In the genomic region with DNA sequence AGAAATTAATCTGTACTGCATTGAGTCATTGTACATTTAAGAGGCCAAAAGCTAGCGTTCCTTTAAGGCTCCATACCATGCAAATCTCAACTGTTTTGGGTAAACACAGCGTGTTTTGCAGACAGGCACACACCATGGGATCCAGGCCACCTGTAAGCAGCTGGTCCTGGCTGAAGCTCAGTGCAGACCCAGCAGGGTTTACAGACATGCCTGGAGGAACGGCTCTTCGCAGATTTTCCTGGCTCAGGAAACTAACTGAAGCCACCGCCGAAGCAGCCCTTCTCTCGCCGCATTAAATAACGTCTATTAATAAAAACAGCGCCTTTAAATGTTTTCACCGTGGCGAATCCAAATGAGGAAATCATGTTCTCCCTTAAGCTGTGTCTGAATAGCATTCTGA, we compare ENCODE assay signal across 29 mouse cellular contexts. TPM values are rescaled to one million over a fixed set of nuclear protein-coding genes. Genes with fewer than 3 reads are reported as not detected.
A peak's percentile ranks its signal among the peaks of the same experiment; 100 is the strongest.
DNase-seq lines count a peak whose midpoint lies in the region; ATAC-seq lines count a peak whose summit lies in the region.
"Had no signal": no experiment of that assay in that cellular context is flagged by ENCODE, and none has a peak within 500 bp of the region (broad histone marks: within the 10 kb centered on the region; RNA-seq: fewer than 3 reads in every experiment).

No protein-coding gene starts in this region.

- no peak overlapping the region for H3K4me2 ChIP-seq in forebrain, embryonic 13.5 days
- H3K4me2 ChIP-seq in forebrain, embryonic 11.5 days (ENCODE audit: low read depth, low read length, severe bottlenecking) = no peak overlapping the region
- H3K4me2 ChIP-seq: embryonic facial prominence, embryonic 12.5 days; heart, embryonic 12.5 days; hindbrain, embryonic 13.5 days; liver, embryonic 12.5 days; midbrain, embryonic 15.5 days; stomach, embryonic 15.5 days had no signal

- intact Hi-C loops in left cerebral cortex, postnatal 4 days (cut with DNase I) = no loop called here

- H3K36me3 ChIP-seq in forebrain, embryonic 13.5 days (ENCODE audit: poor library complexity, severe bottlenecking) = no peaks in the 10 kb centered on the region
- H3K36me3 ChIP-seq in forebrain, embryonic 11.5 days (ENCODE audit: control insufficient read depth, insufficient read depth, low read length) = no peaks in the 10 kb centered on the region
- H3K36me3 ChIP-seq: embryonic facial prominence, embryonic 12.5 days; G1E; heart, embryonic 12.5 days; hindbrain, embryonic 13.5 days; liver, embryonic 12.5 days; midbrain, embryonic 15.5 days; stomach, embryonic 15.5 days had no signal

- 0 out of 2 replicates have a peak overlapping the region, but pooled peaks have one; percentile 31 for H3K27ac ChIP-seq in forebrain, embryonic 13.5 days
- H3K27ac ChIP-seq in forebrain, embryonic 11.5 days (ENCODE audit: low read depth, low read length) = no peak overlapping the region
- H3K27ac ChIP-seq: embryonic facial prominence, embryonic 12.5 days; heart, adult 2 months; hindbrain, embryonic 13.5 days; layer of hippocampus, adult 2 months; left cerebral cortex, adult 2 months; liver, embryonic 12.5 days; midbrain, embryonic 15.5 days; stomach, embryonic 15.5 days had no signal

- no peak overlapping the region for H3K4me3 ChIP-seq in forebrain, embryonic 13.5 days
- no peak overlapping the region for H3K4me3 ChIP-seq in forebrain, embryonic 11.5 days (ENCODE audit: low read depth, low read length)
- H3K4me3 ChIP-seq: embryonic facial prominence, embryonic 12.5 days; heart, adult 2 months; heart, embryonic 12.5 days; hindbrain, embryonic 13.5 days; layer of hippocampus, adult 2 months; left cerebral cortex, adult 2 months; liver, embryonic 12.5 days; megakaryocyte, embryonic 14.5 days; midbrain, embryonic 15.5 days; stomach, embryonic 15.5 days had no signal

- H3K9me3 ChIP-seq in forebrain, embryonic 13.5 days (replicated peaks) = no peaks in the 10 kb centered on the region
- no peaks in the 10 kb centered on the region for H3K9me3 ChIP-seq in forebrain, embryonic 11.5 days (ENCODE audit: control insufficient read depth, low read length)
- H3K9me3 ChIP-seq: embryonic facial prominence, embryonic 12.5 days; G1E; heart, embryonic 12.5 days; hindbrain, embryonic 13.5 days; liver, embryonic 12.5 days; midbrain, embryonic 15.5 days; stomach, embryonic 15.5 days had no signal

- 66% methylated on average over 12 of the region's 12 CpGs for WGBS in forebrain, embryonic 13.5 days
- WGBS in forebrain, embryonic 11.5 days = 88% methylated on average over 12 of the region's 12 CpGs

- peak; percentile 8 for DNase-seq in cerebellum, adult 9-10 months
- no peak for DNase-seq in cerebellum, adult 9-11 months
- DNase-seq in forebrain, embryonic 11.5 days (ENCODE audit: low spot score) = no peak
- DNase-seq in left cerebral cortex, postnatal 4 days = peak; percentile 27
- DNase-seq in left cerebral cortex, adult 9 months (ENCODE audit: low spot score in 2 of 2) = no peak
- peak; percentile 27 for DNase-seq in thymus, postnatal 4 days
- no peak for DNase-seq in thymus, adult 18-20 months
- DNase-seq: adrenal gland, adult 8-10 months; cerebellum, adult 11-12 months; embryo, embryonic 11 days; heart, adult 2 months; heart, postnatal 4 days; kidney, adult 2 months; kidney, postnatal 36 days; liver, postnatal 0 days; lung, postnatal 4 days; right cerebral cortex, postnatal 25 days had no signal

- H3K9ac ChIP-seq in forebrain, embryonic 13.5 days = no peak overlapping the region
- H3K9ac ChIP-seq in forebrain, embryonic 11.5 days (ENCODE audit: low read length) = no peak overlapping the region
- H3K9ac ChIP-seq: embryonic facial prominence, embryonic 12.5 days; heart, embryonic 12.5 days; hindbrain, embryonic 13.5 days; liver, embryonic 12.5 days; liver, postnatal 0 days; midbrain, embryonic 15.5 days; stomach, embryonic 15.5 days had no signal

- no peak for ATAC-seq in forebrain, embryonic 13.5 days
- no peak for ATAC-seq in forebrain, embryonic 11.5 days (replicated peaks; ENCODE audit: low FRiP score)
- ATAC-seq: liver, embryonic 12.5 days; liver, postnatal 0 days; lung, postnatal 0 days; midbrain, embryonic 15.5 days had no signal

- no peaks in the 10 kb centered on the region for H3K27me3 ChIP-seq in forebrain, embryonic 13.5 days
- no peaks in the 10 kb centered on the region for H3K27me3 ChIP-seq in forebrain, embryonic 11.5 days (ENCODE audit: control insufficient read depth, insufficient read depth, low read length)
- H3K27me3 ChIP-seq: embryonic facial prominence, embryonic 12.5 days; heart, embryonic 12.5 days; hindbrain, embryonic 13.5 days; liver, embryonic 12.5 days; midbrain, embryonic 15.5 days; stomach, embryonic 15.5 days had no signal

- H3K4me1 ChIP-seq in forebrain, embryonic 13.5 days = peaks cover 17% of the 10 kb centered on the region
- H3K4me1 ChIP-seq in forebrain, embryonic 11.5 days (replicated peaks; ENCODE audit: control insufficient read depth, insufficient read depth, low read length) = no peaks in the 10 kb centered on the region
- H3K4me1 ChIP-seq: embryonic facial prominence, embryonic 12.5 days; liver, embryonic 12.5 days; midbrain, embryonic 15.5 days had no signal

RNA-seq across cellular contexts. Expression of a gene that starts 35.8 kb away (rescaled TPM):
- polyA plus RNA-seq in forebrain, embryonic 13.5 days (2015; fragmentation: Nextera tagmentation; extraction: Ambion mirVana) = 0.39 and 0.77 TPM in 2 replicates
- 0.17 and 0.23 TPM in 2 replicates for polyA plus RNA-seq in forebrain, embryonic 11.5 days (2014; fragmentation: Nextera tagmentation; extraction: Ambion mirVana)
- total RNA-seq in left cerebral cortex, postnatal 4 days (2021) = 10 to 100 TPM; 10.4 to 12.2 TPM
- polyA plus RNA-seq: G1E had no signal

Comparison
In these comparisons a context has a peak if more than half of its experiments do, and no peak if none do; other contexts are left out.
1. DNase-seq: peak in cerebellum, adult 9-10 months (single experiment), left cerebral cortex, postnatal 4 days (single experiment) and thymus, postnatal 4 days (single experiment); none in cerebellum, adult 9-11 months (single experiment), forebrain, embryonic 11.5 days (single experiment), left cerebral cortex, adult 9 months (0 of 2) and thymus, adult 18-20 months (0 of 2).